25 mouse cellular contexts compared by ENCODE assay signal in the genomic region with DNA sequence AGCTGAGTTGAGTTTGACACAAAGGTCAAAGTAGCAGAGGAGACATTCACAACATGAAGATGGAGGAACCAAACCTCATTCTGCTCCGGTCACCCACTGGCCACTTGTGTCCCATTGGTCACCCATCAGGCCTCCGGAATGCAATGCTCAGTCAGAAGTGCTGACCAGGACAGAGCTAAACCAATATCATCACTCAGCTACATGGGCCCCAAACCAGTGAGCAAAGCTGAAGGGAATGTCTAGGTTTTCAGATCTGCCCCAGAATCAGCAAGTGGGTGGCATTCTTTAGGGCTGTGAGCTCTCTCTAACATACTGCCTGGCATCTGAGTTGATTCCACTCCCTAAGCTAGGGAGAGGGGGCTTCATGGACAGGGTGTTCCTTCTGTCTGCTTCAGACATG. TPM values are rescaled to one million over a fixed set of nuclear protein-coding genes. Genes with fewer than 3 reads are reported as not detected.
DNase-seq lines count a peak whose midpoint lies in the region; ATAC-seq lines count a peak whose summit lies in the region.
"Had no signal": no experiment of that assay in that cellular context is flagged by ENCODE, and none has a peak within 500 bp of the region (broad histone marks: within the 10 kb centered on the region; RNA-seq: fewer than 3 reads in every experiment).

No protein-coding gene starts in this region.

- peak; percentile 68 for DNase-seq in heart, adult 11 months
- no peak for DNase-seq in heart, adult 9 months (ENCODE audit: low spot score in 2 of 2)
- no peak for DNase-seq in hindbrain, embryonic 10.5 days (ENCODE audit: low spot score)
- no peak for DNase-seq in hindbrain, embryonic 14.5 days (ENCODE audit: low spot score)
- peak; percentile 1 for DNase-seq in right cerebral cortex, postnatal 14 days
- no peak for DNase-seq in right cerebral cortex, postnatal 36 days (ENCODE audit: low spot score in 2 of 2)
- DNase-seq in frontal cortex, postnatal 14 days (ENCODE audit: low spot score in 2 of 2), result no peak
- DNase-seq: adrenal gland, adult 2 months; adrenal gland, postnatal 14 days; B cell, adult 2 months; cerebellum, adult 11 months; cerebellum, adult 2 months; cerebellum, adult 9-11 months; cerebellum, postnatal 25 days; gastrocnemius, postnatal 25 days; heart, adult 2 months had no signal

- H3K36me3 ChIP-seq in hindbrain, embryonic 10.5 days, result no peaks in the 10 kb centered on the region
- H3K36me3 ChIP-seq in hindbrain, embryonic 14.5 days (replicated peaks; ENCODE audit: control insufficient read depth, insufficient read depth), result no peaks in the 10 kb centered on the region
- H3K36me3 ChIP-seq: embryonic facial prominence, embryonic 13.5 days; G1E; heart, embryonic 12.5 days; hindbrain, embryonic 15.5 days had no signal

- H3K4me2 ChIP-seq in hindbrain, embryonic 14.5 days (replicated peaks), result no peak overlapping the region
- H3K4me2 ChIP-seq: embryonic facial prominence, embryonic 13.5 days; forebrain, embryonic 13.5 days; heart, embryonic 12.5 days; hindbrain, embryonic 15.5 days had no signal

- H3K9ac ChIP-seq in hindbrain, embryonic 14.5 days, result no peak overlapping the region
- H3K9ac ChIP-seq: embryonic facial prominence, embryonic 13.5 days; forebrain, embryonic 13.5 days; heart, embryonic 12.5 days; hindbrain, embryonic 15.5 days had no signal

- H3K27me3 ChIP-seq in hindbrain, embryonic 10.5 days (ENCODE audit: insufficient read depth, poor library complexity, severe bottlenecking), result no peaks in the 10 kb centered on the region
- no peaks in the 10 kb centered on the region for H3K27me3 ChIP-seq in hindbrain, embryonic 14.5 days (ENCODE audit: control insufficient read depth, insufficient read depth, low read length)
- H3K27me3 ChIP-seq: CH12.LX; embryonic facial prominence, embryonic 13.5 days; forebrain, embryonic 13.5 days; heart, embryonic 12.5 days; hindbrain, embryonic 15.5 days had no signal

- no peak for ATAC-seq in hindbrain, embryonic 14.5 days (ENCODE audit: low FRiP score)
- ATAC-seq: forebrain, embryonic 13.5 days; forebrain, embryonic 16.5 days; intestine, postnatal 0 days had no signal

- WGBS in hindbrain, embryonic 10.5 days, result 82% methylated on average over 2 of the region's 2 CpGs
- WGBS in hindbrain, embryonic 14.5 days, result 89% methylated on average over 2 of the region's 2 CpGs

- H3K9me3 ChIP-seq in hindbrain, embryonic 10.5 days, result no peaks in the 10 kb centered on the region
- H3K9me3 ChIP-seq in hindbrain, embryonic 14.5 days (ENCODE audit: control insufficient read depth, low read length), result no peaks in the 10 kb centered on the region
- H3K9me3 ChIP-seq: embryonic facial prominence, embryonic 13.5 days; forebrain, embryonic 13.5 days; heart, embryonic 12.5 days; hindbrain, embryonic 15.5 days had no signal

- no peak overlapping the region for H3K4me3 ChIP-seq in hindbrain, embryonic 10.5 days
- no peak overlapping the region for H3K4me3 ChIP-seq in hindbrain, embryonic 14.5 days (replicated peaks; ENCODE audit: low read length)
- H3K4me3 ChIP-seq: embryonic facial prominence, embryonic 13.5 days; erythroblast, embryonic 14.5 days; forebrain, embryonic 13.5 days; heart, adult 2 months; heart, embryonic 12.5 days; hindbrain, embryonic 15.5 days had no signal

- H3K4me1 ChIP-seq in hindbrain, embryonic 10.5 days (replicated peaks), result peaks cover 13% of the 10 kb centered on the region
- H3K4me1 ChIP-seq in hindbrain, embryonic 14.5 days (replicated peaks; ENCODE audit: control insufficient read depth, insufficient read depth, low read length), result no peaks in the 10 kb centered on the region
- H3K4me1 ChIP-seq: embryonic facial prominence, embryonic 13.5 days; forebrain, embryonic 13.5 days; hindbrain, embryonic 15.5 days had no signal

- H3K27ac ChIP-seq in hindbrain, embryonic 10.5 days, result peak overlapping the region; percentile 78
- no peak overlapping the region for H3K27ac ChIP-seq in hindbrain, embryonic 14.5 days
- H3K27ac ChIP-seq: embryonic facial prominence, embryonic 13.5 days; forebrain, embryonic 13.5 days; heart, adult 2 months; hindbrain, embryonic 15.5 days had no signal

RNA-seq across cellular contexts. Expression of a gene that starts 32.0 kb away (rescaled TPM):
- polyA plus RNA-seq in hindbrain, embryonic 10.5 days (2016; fragmentation: Nextera tagmentation; extraction: Ambion mirVana), result 105 and 132 TPM in 2 replicates
- polyA plus RNA-seq in hindbrain, embryonic 14.5 days (2014; fragmentation: Nextera tagmentation; extraction: Ambion mirVana), result 72.4 and 81.7 TPM in 2 replicates

Comparison
In these comparisons a context has a peak if more than half of its experiments do, and no peak if none do; other contexts are left out.
1. DNase-seq: peak in heart, adult 11 months (single experiment) and right cerebral cortex, postnatal 14 days (single experiment); none in heart, adult 9 months (0 of 2), hindbrain, embryonic 10.5 days (single experiment), hindbrain, embryonic 14.5 days (single experiment), right cerebral cortex, postnatal 36 days (0 of 2) and frontal cortex, postnatal 14 days (0 of 2).